Mouse (Mus musculus) gastrocnemius, postnatal 36 days (tissue): ENCODE results near the gene Mosmo. TPM values are rescaled to one million over a fixed set of nuclear protein-coding genes. Genes with fewer than 3 reads are reported as not detected.
"Not testable (repeated sequence)": the region's sequence is repeated elsewhere in the genome, so short reads cannot be mapped to it uniquely, and the experiment has no call there.

ENCODE experiments used
- DNase-seq, 2 experiments: peaks; one replicate each; pipeline ENCODE4 v3.0.0; 2022
- intact Hi-C: fragments of 180-260 bp; cut with DNase I; formaldehyde crosslinking; loops from one replicate; pipeline ENCODE4 v1.15.1; 2025
- total RNA-seq, 2 experiments: library from RNA; stranded (reverse); gene quantifications; 2 replicates each; pipeline ENCODE4 v1.2.3; 2021

Gene Mosmo
- total RNA-seq, 2 experiments from 2014 or later: 16.4 to 16.7 TPM

DNA sequence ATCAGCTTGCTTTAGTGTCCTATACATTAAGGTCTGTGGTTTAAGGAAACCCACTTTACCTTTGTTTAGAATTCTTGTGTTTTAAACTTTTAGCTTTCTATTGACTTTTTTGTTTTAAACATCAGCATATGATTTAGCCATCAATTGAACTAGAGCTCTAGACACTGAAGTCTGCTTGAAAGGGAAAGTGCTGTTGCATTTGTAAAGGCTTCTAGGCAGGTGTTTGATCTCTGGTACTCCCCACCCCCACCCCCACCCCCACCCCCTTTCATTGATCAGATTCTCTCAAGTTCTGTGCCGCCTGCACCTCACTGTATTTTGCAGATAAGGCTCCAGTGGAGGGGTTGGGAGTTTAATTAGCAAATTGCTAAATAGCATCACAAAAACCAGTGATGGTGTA lies 18.2 kb downstream of the Mosmo start:
- intact Hi-C loops: no loop called here
- DNase-seq: no peak

GRCm38 (mm10) chr7:120696331-120696730 lies 18.9 kb downstream of the Mosmo start:
- intact Hi-C loops: no loop called here
- DNase-seq: no peak

DNA sequence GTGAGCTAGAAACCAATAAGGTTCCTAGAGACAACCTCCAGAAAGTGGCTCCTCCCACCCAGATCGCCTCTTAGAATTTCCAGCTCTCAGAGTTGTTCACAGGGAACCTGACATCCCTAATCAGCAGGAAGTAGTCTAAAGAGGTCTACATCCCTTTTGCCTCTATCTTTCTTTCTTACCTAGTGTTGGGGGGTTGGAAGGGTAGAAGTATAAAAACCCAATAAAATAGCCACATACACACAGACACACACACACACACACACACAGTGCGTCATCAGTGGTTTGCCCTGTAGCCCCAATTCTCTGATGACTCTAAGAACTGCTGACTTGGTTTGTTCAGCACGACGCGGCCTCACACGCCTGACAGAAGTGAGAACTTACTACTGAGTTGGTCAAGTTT lies 22.2 kb downstream of the Mosmo start:
- no peak for DNase-seq
- intact Hi-C loops: no loop called here

GRCm38 (mm10) chr7:120703888-120704287 lies 26.5 kb downstream of the Mosmo start:
- intact Hi-C loops: no loop called here
- DNase-seq: no peak

DNA sequence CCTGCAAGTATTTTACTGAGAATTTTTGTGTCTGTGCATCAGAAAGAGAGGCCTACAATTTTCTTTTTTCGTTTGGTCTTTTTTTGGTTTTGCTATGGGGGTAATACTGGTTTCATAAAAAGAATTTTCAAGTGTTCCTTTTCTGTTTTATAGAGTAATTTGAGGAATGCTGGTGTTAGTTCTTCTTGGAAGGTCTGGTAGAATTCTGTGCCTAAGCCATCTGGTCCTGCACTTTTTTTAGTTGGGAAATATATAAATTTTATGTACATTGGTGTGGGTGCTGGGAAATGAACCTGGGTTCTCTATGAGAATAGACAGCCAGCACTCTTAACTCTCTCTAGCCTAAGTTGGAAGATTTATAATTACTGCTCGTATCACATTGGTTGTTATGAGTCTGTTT lies 34.7 kb downstream of the Mosmo start:
- no peak for DNase-seq
- intact Hi-C loops: no loop called here

GRCm38 (mm10) chr7:120713225-120713624 lies 35.8 kb downstream of the Mosmo start:
- no peak for DNase-seq
- intact Hi-C loops: no loop called here

DNA sequence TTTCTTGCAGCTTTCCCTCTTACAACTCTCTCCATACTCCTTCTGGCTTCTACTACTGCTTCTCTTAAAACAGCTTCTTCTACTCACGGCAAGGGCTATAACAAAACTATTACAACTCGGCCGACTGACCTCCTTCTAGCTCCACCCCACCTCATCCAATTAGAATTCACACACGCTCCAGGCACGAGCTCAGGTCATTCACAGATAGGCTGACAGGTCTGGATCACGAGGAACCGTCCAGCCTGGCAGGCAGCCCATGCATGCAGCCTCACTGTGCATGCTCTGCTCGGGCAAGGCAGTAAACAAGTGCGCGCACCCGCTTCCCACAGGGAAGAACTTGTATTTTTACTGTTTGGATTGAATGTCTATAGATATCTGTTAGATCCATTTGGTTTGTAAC lies 36.5 kb downstream of the Mosmo start:
- DNase-seq, intact Hi-C loops: not testable (repeated sequence)

DNA sequence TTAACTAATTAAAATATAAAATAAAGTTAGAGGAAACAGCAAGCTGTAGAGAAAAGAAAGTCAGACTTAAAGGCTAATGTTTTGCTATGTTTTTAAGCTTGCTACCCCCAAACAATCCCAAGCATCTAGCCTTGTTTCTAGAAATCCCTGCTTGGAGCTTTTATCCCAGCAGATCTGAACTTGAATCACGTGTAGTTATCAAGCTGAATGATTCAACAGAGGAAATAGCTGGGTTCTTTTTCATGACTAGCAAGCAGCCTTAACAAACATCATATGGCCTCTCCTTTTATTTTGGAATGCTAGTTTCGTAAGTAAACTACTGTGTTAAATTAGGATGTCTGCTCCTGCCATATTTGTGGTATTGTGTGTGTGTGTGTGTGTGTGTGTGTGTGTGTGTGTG lies 39.8 kb downstream of the Mosmo start:
- no peak for DNase-seq
- intact Hi-C loops: no loop called here

- intact Hi-C loops: no loop called here
- DNase-seq: no peak
These were observed 43.6 kb downstream of the Mosmo start for GRCm38 (mm10) chr7:120721051-120721450.

DNA sequence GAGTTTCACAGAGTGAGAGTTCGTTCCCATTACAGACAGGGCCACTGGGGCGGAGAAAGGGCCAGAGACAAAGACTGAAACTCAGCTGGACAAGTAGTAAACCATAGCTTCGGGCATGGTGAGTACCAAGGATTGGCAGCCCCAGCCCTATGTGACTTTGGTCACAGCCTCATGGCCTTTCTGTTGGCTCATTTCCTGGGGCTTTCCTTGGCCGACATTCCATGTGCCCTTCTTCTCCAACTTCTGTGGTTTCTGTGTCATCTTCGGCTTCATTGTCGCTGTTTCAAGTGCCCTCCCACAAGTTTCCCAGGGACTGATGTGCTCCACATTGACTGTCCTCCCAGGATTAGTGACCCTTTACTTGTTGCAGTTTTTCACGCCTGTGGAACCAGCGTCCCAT lies 44.0 kb downstream of the Mosmo start:
- no peak for DNase-seq
- intact Hi-C loops: no loop called here

- intact Hi-C loops: no loop called here
- no peak for DNase-seq
These were observed 44.6 kb downstream of the Mosmo start for GRCm38 (mm10) chr7:120722063-120722462.

DNA sequence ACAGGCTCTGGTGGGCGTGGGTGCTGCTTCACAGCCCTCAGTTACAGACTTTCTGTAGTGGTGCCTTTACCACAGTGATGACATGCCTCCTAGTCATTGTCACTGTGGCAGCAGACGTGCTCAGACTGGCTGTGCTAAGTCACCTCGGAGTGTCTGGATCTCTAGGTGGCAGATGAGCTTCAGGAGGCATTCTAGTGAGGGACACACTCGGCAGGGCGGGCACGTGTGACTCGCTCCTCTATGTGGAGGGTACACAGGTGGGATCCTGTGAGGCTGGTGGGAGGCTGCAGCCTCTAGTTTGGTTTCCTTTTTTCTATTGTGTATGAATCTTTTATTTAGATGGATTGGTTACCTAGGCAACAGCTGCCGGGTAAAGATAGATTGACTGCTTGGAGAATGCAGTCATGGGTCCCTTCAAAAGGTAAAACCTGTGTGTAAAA lies 45.4 kb downstream of the Mosmo start:
- intact Hi-C loops: no loop called here
- DNase-seq: no peak

DNA sequence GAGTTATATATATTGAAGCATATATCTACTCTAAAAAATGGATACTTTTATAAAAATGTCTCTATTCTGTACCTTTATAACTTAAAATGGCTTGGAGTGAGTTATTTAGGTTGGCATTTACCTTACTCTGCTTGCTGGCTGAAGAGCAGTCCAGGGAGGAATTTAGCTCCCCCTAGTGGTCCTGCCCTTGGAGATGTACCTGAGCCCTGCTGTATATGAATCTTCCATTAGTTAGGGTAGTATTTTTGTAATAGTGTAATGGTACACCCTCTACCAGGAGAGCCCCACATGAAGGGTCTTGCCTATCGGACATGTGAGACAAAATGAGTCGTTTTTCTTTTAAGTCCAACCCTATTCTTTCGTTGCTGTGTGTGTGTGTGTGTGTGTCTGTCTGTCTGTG lies 50.2 kb downstream of the Mosmo start:
- DNase-seq: no peak
- intact Hi-C loops: loop anchor here (5.0 kb wide), 1 partner anchor 50 kb away; the partner anchor contains the start of gene Mosmo

GRCm38 (mm10) chr7:120729635-120730034 lies 52.2 kb downstream of the Mosmo start:
- intact Hi-C loops: loop anchor here (5.0 kb wide), 1 partner anchor 52 kb away; the partner anchor contains the start of gene Mosmo

DNA sequence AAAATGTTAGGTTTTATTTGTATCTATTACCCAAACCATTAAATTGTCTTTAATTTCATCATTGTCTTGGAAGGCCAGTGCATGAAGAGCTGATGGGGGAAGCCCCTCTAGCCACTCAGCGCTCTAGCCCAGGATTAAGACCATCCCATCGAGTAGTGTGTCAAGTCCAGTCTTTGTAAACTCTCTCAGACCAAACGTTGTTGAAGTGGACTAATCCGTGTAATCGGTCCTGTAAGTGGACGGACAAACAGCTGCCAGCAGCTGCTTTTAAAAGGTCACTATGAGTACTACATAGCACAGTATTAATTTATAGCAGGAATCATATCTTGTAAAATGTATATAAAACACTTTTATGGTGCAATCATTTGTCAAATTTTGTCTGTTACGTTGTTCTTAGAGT lies 55.5 kb downstream of the Mosmo start:
- no peak for DNase-seq
- intact Hi-C loops: no loop called here

More at GRCm38 (mm10) chr7:120729635-120730034, 52.2 kb downstream of the Mosmo start:
- DNase-seq: no peak

- intact Hi-C loops: no loop called here
- no peak for DNase-seq
These were observed 61.6 kb downstream of the Mosmo start, which contains the start of gene Vwa3a for GRCm38 (mm10) chr7:120739018-120739417. Gene Vwa3a, plus strand, starts transcription at chr7:120739318.

- intact Hi-C loops: no loop called here
- DNase-seq: no peak
These were observed 62.2 kb downstream of the Mosmo start for GRCm38 (mm10) chr7:120739558-120740101.

DNA sequence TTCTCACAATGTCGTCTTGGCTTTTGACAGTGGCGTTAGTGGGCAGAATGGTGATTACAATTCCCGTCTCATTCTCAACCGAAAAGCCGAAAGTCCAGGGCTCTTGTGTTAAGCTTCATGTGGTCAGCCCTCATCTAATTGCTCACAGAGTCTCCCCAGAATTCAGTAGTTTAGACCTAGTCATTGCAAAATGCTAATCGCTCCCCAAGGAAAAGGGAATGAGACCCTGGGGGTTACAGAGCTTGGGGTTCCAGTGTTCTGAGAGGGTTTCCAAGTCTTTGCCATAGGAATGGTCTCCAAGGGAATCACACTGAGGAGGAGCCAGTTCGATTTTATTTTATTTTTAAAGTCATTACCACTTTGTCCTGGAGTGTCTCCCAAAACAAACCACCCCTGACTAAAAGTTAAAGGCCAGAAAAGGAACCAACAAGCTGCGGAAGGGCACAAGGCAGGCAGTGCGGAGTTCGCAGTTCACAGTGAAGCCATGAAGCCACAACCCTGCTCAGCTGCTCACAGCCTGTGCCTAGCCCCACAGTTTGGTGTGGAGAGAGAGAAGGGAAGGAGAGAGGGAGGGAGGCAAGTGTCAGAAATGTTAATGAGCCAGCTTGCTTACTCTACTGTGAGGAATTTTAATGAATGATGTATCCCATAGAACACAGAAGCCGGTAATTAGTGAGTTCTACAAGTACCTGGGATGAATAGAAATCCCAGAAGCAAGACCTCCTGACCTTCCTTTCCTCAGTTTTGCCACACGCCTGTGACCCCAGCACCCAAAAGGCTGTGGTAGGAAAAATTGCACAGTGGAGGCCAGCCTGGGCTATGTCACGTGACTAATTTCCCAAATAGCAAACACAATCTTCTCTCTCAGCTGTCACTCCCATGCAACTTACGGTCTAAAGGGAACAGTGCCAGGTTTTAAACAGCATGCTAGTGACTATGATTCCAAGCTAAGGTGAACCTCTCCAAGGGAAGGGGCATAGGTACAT lies 66.2 kb downstream of the Mosmo start:
- DNase-seq: no peak
- intact Hi-C loops: no loop called here

DNA sequence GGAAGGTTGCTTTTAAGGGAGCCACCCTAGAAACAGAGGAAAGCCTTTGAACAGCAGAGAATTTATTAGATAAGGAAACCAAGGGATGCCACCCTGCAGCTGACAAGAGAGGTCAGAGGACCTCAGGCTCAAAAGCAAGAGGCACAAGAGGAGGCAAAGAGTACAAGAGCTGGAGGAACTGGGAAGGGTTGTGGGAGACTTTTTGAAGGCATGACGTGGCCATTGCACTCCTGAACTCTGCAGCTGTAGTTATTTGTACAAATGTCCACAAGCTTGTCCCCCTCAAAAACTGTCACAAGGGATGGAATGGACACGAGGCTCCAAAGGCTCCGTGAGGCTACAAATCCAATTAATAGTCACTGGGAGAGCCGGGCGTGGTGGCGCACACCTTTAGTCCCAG lies 67.2 kb downstream of the Mosmo start:
- no peak for DNase-seq

DNA sequence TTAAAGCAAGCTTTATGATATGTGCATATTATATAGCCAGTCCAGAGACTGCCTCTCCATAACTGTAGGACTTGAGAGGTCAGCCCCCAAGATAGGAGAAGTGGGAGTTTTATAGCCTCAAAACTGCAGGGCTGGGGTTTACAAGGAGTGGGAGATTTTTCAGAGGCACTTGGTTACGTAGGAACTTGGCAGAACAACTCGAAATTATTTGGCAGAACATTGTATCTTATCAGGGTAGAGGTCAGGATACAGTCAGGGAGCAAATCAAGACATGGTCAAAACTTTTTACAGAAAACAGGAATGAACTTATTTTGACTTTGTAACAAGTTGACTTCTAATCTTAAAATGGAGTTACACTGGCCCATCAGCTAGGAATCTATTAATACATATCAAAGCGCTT lies 68.6 kb downstream of the Mosmo start:
- intact Hi-C loops: no loop called here
- no peak for DNase-seq

More for the DNA sequence above, 67.2 kb downstream of the Mosmo start:
- intact Hi-C loops: no loop called here

GRCm38 (mm10) chr7:120746821-120747220 lies 69.4 kb downstream of the Mosmo start:
- intact Hi-C loops: no loop called here

DNA sequence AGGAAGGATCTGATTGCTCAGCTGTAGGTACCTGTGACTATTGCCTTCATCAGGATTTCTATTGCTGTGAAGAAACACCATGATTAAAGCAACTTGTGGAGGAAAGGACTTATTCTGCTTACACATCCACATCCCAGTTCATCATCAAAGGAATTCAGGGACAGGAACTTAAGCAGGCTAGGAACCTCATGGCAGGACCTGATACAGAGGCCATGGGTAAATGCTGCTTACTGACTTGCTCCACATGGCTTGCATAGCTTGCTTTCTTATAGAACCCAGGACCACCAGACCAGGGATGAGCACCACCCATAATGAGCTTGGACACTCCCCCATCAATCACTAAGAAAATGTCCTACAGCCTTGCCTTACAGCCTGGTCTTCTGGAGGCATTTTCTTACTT lies 71.1 kb downstream of the Mosmo start:
- no peak for DNase-seq
- intact Hi-C loops: no loop called here

More at GRCm38 (mm10) chr7:120746821-120747220, 69.4 kb downstream of the Mosmo start:
- no peak for DNase-seq
